Mouse (Mus musculus): ENCODE measurements at regions not wholly inside any gene's neighbourhood (a gene's known extent, or its start where the extent isn't known, plus 50 kb on each side); places are given as distances from the start of the nearest gene placed in this dataset.

DNA sequence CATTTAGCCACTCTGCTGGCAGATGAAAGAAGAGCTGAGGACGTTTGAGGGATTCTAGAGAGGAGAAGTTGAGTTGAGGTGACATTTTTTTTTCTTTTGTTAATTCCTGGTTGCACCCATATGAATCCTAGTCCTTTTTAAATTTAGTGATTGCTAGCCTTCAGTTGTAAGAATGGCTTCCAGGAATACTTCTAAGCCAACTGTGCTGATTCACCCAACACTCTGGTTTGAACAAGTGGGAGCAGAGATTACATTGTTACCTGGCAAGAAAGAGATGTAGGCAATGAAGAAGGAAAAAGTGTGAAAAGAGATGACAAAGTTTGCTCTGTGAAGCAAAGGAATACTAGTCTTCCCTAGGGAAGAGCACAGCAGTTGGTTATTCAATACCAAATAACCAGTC lies 261.1 kb upstream of the Kcnq5 start:
- Histone ChIP-seq H3K9ac (replicated peaks; ENCODE audit: low read depth, low read length) (no peak overlapping the region), H3K27me3 (ENCODE audit: control insufficient read depth, insufficient read depth, low read length) (no peaks in the 10 kb centered on the region), H3K4me1 (ENCODE audit: control insufficient read depth, insufficient read depth, low read length) (no peaks in the 10 kb centered on the region), H3K4me3 (ENCODE audit: low read depth, low read length) (no peak overlapping the region), H3K4me2 (ENCODE audit: low read depth, low read length) (no peak overlapping the region), H3K27ac (ENCODE audit: low read depth, low read length) (no peak overlapping the region), H3K9me3 (ENCODE audit: control insufficient read depth, low read length) (no peaks in the 10 kb centered on the region), H3K36me3 (ENCODE audit: control insufficient read depth, insufficient read depth, low read length) (no peaks in the 10 kb centered on the region)
- ATAC-seq (ENCODE audit: low read depth), result no peak
- WGBS, result 48% methylated on average over 1 of the region's 1 CpGs

DNA sequence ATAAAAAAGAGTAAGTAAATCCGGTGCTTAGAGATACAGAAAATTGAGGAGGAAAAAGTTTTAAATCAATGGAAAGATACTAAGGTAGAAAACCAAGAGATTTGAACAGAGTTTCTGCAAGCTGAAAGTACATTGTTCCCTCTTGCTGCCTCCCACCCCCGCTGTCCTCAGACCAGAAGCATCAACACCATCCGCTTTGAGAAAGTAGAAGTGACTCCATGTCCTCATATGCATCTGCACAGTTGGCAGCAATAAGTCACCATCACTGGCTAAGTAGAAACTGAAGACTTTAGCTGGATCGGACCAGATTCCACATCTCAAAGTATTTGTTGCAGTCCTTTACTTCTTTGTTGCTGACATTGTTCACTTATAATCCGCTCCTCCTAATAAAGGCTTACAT lies 250.1 kb upstream of the Kcnq5 start:
- H3K9me3 ChIP-seq (ENCODE audit: control insufficient read depth, low read length), result no peaks in the 10 kb centered on the region
- no peak for ATAC-seq (ENCODE audit: low read depth)

GRCm38 (mm10) chr1:22211232-22211631 lies 249.5 kb upstream of the Kcnq5 start:
- Histone ChIP-seq H3K9ac (replicated peaks; ENCODE audit: low read depth, low read length) (no peak overlapping the region), H3K27ac (ENCODE audit: low read depth, low read length) (no peak overlapping the region), H3K4me2 (ENCODE audit: low read depth, low read length) (no peak overlapping the region), H3K36me3 (ENCODE audit: control insufficient read depth, insufficient read depth, low read length) (no peaks in the 10 kb centered on the region), H3K4me3 (ENCODE audit: low read depth, low read length) (no peak overlapping the region), H3K9me3 (ENCODE audit: control insufficient read depth, low read length) (no peaks in the 10 kb centered on the region), H3K27me3 (ENCODE audit: control insufficient read depth, insufficient read depth, low read length) (no peaks in the 10 kb centered on the region), H3K4me1 (ENCODE audit: control insufficient read depth, insufficient read depth, low read length) (no peaks in the 10 kb centered on the region)
- 88% methylated on average over 4 of the region's 4 CpGs for WGBS
- ATAC-seq (ENCODE audit: low read depth), result no peak

More for the DNA sequence above, 250.1 kb upstream of the Kcnq5 start:
- no peaks in the 10 kb centered on the region for H3K36me3 ChIP-seq (ENCODE audit: control insufficient read depth, insufficient read depth, low read length)
- no peaks in the 10 kb centered on the region for H3K4me1 ChIP-seq (ENCODE audit: control insufficient read depth, insufficient read depth, low read length)
- no peak overlapping the region for H3K9ac ChIP-seq (replicated peaks; ENCODE audit: low read depth, low read length)
- H3K27ac ChIP-seq (ENCODE audit: low read depth, low read length), result no peak overlapping the region
- WGBS, result 93% methylated on average over 5 of the region's 5 CpGs
- H3K4me3 ChIP-seq (ENCODE audit: low read depth, low read length), result no peak overlapping the region
- H3K4me2 ChIP-seq (ENCODE audit: low read depth, low read length), result no peak overlapping the region
- no peaks in the 10 kb centered on the region for H3K27me3 ChIP-seq (ENCODE audit: control insufficient read depth, insufficient read depth, low read length)

DNA sequence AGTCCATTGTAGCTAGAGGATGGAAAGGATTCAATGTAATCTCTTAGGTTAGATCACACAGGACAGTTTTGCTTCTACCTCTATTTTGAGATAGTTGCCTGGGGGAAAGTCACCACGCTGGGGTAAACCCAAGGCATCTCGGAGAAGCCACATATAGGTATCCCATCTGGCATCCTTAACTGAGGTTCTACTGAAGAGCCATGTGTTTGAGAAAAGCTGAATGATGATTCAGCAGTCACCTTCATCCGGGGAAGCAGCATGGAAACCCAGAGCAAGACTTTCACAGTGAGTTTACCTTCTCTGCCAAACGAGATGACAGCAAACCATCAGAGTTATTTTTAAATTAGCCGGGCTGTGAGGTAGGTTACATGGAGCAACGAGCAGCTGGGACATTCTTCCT lies 248.9 kb upstream of the Kcnq5 start:
- no peak overlapping the region for H3K9ac ChIP-seq (replicated peaks; ENCODE audit: low read depth, low read length)
- no peak overlapping the region for H3K4me3 ChIP-seq (ENCODE audit: low read depth, low read length)
- no peaks in the 10 kb centered on the region for H3K9me3 ChIP-seq (ENCODE audit: control insufficient read depth, low read length)
- no peaks in the 10 kb centered on the region for H3K36me3 ChIP-seq (ENCODE audit: control insufficient read depth, insufficient read depth, low read length)
- H3K27ac ChIP-seq (ENCODE audit: low read depth, low read length), result no peak overlapping the region
- ATAC-seq (ENCODE audit: low read depth), result no peak
- no peaks in the 10 kb centered on the region for H3K27me3 ChIP-seq (ENCODE audit: control insufficient read depth, insufficient read depth, low read length)
- 90% methylated on average over 6 of the region's 6 CpGs for WGBS
- H3K4me1 ChIP-seq (ENCODE audit: control insufficient read depth, insufficient read depth, low read length), result no peaks in the 10 kb centered on the region
- no peak overlapping the region for H3K4me2 ChIP-seq (ENCODE audit: low read depth, low read length)

GRCm38 (mm10) chr1:22208287-22208686 lies 246.5 kb upstream of the Kcnq5 start:
- Histone ChIP-seq H3K36me3 (ENCODE audit: control insufficient read depth, insufficient read depth, low read length) (no peaks in the 10 kb centered on the region), H3K4me3 (ENCODE audit: low read depth, low read length) (no peak overlapping the region), H3K4me1 (ENCODE audit: control insufficient read depth, insufficient read depth, low read length) (no peaks in the 10 kb centered on the region), H3K9ac (replicated peaks; ENCODE audit: low read depth, low read length) (no peak overlapping the region), H3K27ac (ENCODE audit: low read depth, low read length) (no peak overlapping the region), H3K27me3 (ENCODE audit: control insufficient read depth, insufficient read depth, low read length) (no peaks in the 10 kb centered on the region), H3K4me2 (ENCODE audit: low read depth, low read length) (no peak overlapping the region), H3K9me3 (ENCODE audit: control insufficient read depth, low read length) (no peaks in the 10 kb centered on the region)
- WGBS, result 91% methylated on average over 2 of the region's 2 CpGs
- ATAC-seq (ENCODE audit: low read depth), result no peak

GRCm38 (mm10) chr1:22206935-22207334 lies 245.2 kb upstream of the Kcnq5 start:
- H3K4me1 ChIP-seq (ENCODE audit: control insufficient read depth, insufficient read depth, low read length), result no peaks in the 10 kb centered on the region
- WGBS, result 76% methylated on average over 5 of the region's 5 CpGs
- no peaks in the 10 kb centered on the region for H3K9me3 ChIP-seq (ENCODE audit: control insufficient read depth, low read length)
- no peak overlapping the region for H3K4me2 ChIP-seq (ENCODE audit: low read depth, low read length)
- no peaks in the 10 kb centered on the region for H3K27me3 ChIP-seq (ENCODE audit: control insufficient read depth, insufficient read depth, low read length)
- no peak overlapping the region for H3K4me3 ChIP-seq (ENCODE audit: low read depth, low read length)
- no peak for ATAC-seq (ENCODE audit: low read depth)
- no peaks in the 10 kb centered on the region for H3K36me3 ChIP-seq (ENCODE audit: control insufficient read depth, insufficient read depth, low read length)
- H3K9ac ChIP-seq (replicated peaks; ENCODE audit: low read depth, low read length), result no peak overlapping the region
- no peak overlapping the region for H3K27ac ChIP-seq (ENCODE audit: low read depth, low read length)

GRCm38 (mm10) chr1:22167621-22168181 lies 206.0 kb upstream of the Kcnq5 start:
- no peak for ATAC-seq (ENCODE audit: low read depth)
- Histone ChIP-seq H3K27ac (ENCODE audit: low read depth, low read length) (no peak overlapping the region), H3K4me3 (ENCODE audit: low read depth, low read length) (no peak overlapping the region), H3K9me3 (ENCODE audit: control insufficient read depth, low read length) (no peaks in the 10 kb centered on the region), H3K27me3 (ENCODE audit: control insufficient read depth, insufficient read depth, low read length) (no peaks in the 10 kb centered on the region), H3K4me1 (ENCODE audit: control insufficient read depth, insufficient read depth, low read length) (no peaks in the 10 kb centered on the region), H3K4me2 (ENCODE audit: low read depth, low read length) (no peak overlapping the region), H3K36me3 (ENCODE audit: control insufficient read depth, insufficient read depth, low read length) (no peaks in the 10 kb centered on the region), H3K9ac (replicated peaks; ENCODE audit: low read depth, low read length) (no peak overlapping the region)
- WGBS, result 89% methylated on average over 4 of the region's 4 CpGs

- Histone ChIP-seq H3K9ac (replicated peaks; ENCODE audit: low read depth, low read length) (no peak overlapping the region), H3K9me3 (ENCODE audit: control insufficient read depth, low read length) (no peaks in the 10 kb centered on the region), H3K36me3 (ENCODE audit: control insufficient read depth, insufficient read depth, low read length) (no peaks in the 10 kb centered on the region), H3K4me2 (ENCODE audit: low read depth, low read length) (no peak overlapping the region), H3K27ac (ENCODE audit: low read depth, low read length) (no peak overlapping the region), H3K4me1 (ENCODE audit: control insufficient read depth, insufficient read depth, low read length) (no peaks in the 10 kb centered on the region), H3K27me3 (ENCODE audit: control insufficient read depth, insufficient read depth, low read length) (no peaks in the 10 kb centered on the region), H3K4me3 (ENCODE audit: low read depth, low read length) (no peak overlapping the region)
- WGBS, result 76% methylated on average over 4 of the region's 4 CpGs
- ATAC-seq (ENCODE audit: low read depth), result no peak
Observed at GRCm38 (mm10) chr1:22136571-22137122, 174.9 kb upstream of the Kcnq5 start.

DNA sequence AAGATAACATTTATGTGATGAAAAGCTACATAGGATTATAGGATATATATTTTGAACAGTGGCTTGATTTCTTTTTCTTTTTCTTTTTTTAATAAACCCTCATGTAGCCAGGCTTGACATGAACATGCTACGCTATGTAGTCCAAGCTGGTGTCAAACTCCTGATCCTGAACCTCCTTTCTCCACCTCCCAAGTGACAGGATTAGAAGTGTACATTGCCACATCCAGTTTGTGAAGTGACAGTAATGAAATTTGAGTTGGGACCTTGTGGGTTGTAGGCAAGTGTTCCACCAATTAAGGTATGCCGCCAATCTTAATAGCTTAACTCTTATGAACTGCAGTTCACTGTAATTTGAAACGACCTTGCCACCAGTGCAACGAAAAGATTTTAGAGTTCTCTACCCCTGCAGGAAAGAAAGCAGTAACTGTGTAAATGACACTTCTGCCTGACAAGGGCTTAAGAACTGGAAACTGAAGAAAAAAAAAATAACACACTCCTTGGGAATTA lies 156.6 kb upstream of the Kcnq5 start:
- H3K9ac ChIP-seq (replicated peaks; ENCODE audit: low read depth, low read length), result no peak overlapping the region
- ATAC-seq (ENCODE audit: low read depth), result no peak
- no peaks in the 10 kb centered on the region for H3K36me3 ChIP-seq (ENCODE audit: control insufficient read depth, insufficient read depth, low read length)
- H3K4me3 ChIP-seq (ENCODE audit: low read depth, low read length), result no peak overlapping the region
- H3K27ac ChIP-seq (ENCODE audit: low read depth, low read length), result no peak overlapping the region
- H3K4me1 ChIP-seq (ENCODE audit: control insufficient read depth, insufficient read depth, low read length), result no peaks in the 10 kb centered on the region
- no peaks in the 10 kb centered on the region for H3K27me3 ChIP-seq (ENCODE audit: control insufficient read depth, insufficient read depth, low read length)
- H3K9me3 ChIP-seq (ENCODE audit: control insufficient read depth, low read length), result no peaks in the 10 kb centered on the region
- 72% methylated on average over 4 of the region's 4 CpGs for WGBS
- no peak overlapping the region for H3K4me2 ChIP-seq (ENCODE audit: low read depth, low read length)

Measured in neural tube, embryonic 14.5 days (tissue).